Mouse (Mus musculus): ENCODE measurements around the gene Cryab. TPM values are rescaled to one million over a fixed set of nuclear protein-coding genes. Genes with fewer than 3 reads are reported as not detected.

Gene Cryab
- total and polyA plus RNA-seq, 3 experiments = not detected

DNA sequence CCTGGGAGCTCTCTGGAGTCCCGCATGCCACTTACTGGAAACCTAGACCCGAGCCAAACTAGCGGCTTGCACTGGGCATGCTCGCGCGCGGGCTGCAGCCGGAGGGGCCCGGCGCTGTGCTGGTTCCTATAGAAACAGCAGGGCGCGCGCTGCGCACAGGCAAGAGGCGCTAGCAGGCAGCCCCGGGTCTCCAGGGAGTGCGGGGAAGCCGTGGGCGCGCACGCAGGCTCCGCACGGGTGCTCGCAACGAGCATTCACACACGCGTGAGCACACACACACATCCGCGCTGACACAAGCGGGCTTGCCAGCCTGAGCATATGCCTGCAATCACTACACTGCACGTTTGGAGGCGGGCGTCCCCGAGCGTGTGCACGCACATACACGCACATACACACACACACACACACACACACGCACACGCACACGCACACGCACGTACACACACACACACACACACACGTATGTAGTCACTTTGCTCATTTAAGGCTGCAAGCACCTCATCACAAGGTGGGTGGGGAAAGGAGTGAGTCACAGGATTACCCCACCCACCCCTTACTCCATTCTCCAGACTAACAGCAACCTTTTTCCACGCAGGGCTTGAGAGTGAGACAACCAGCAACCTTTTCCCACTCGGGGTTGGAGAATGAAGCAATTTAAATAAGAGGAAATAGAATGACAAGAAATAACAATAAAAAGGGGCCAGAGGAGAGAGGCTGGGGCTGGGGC, 23.0 kb upstream of the Cryab start (continued):
- TF ChIP-seq ETS1 (IDR thresholded peaks at IDR 0.05; ENCODE audit: low read depth, low read length) = no peak
- no peak for TF ChIP-seq EP300 (IDR thresholded peaks at IDR 0.05; ENCODE audit: low read depth in 1 of 2, low read length in 2 of 2)

GRCm38 (mm10) chr9:50729600-50729999, 21.5 kb upstream of the Cryab start:
- H3K27me3 ChIP-seq (ENCODE audit: control insufficient read depth in 1 of 2, insufficient read depth in 2 of 2, low read length in 2 of 2) = peaks cover 0 to 9% of the 10 kb centered on the region in 2 experiments; a peak in 3 of 4 replicates
- H3K36me3 ChIP-seq (ENCODE audit: control insufficient read depth in 1 of 2, insufficient read depth in 2 of 2, low read length in 2 of 2) = no peaks in the 10 kb centered on the region
- H3K4me3 ChIP-seq (ENCODE audit: control insufficient read depth in 1 of 2, insufficient read depth in 1 of 2, low read depth in 2 of 2, low read length in 2 of 2) = no peak overlapping the region
- no peak for TF ChIP-seq TAL1 (IDR thresholded peaks at IDR 0.05; ENCODE audit: low read length)
- TF ChIP-seq SIN3A (IDR thresholded peaks at IDR 0.05; ENCODE audit: low read length) = no peak
- no peak for TF ChIP-seq CHD1 (IDR thresholded peaks at IDR 0.05; ENCODE audit: low read depth, low read length)
- TF ChIP-seq TCF12 (IDR thresholded peaks at IDR 0.05; ENCODE audit: low read depth, low read length) = no peak
- TF ChIP-seq GATA1 (IDR thresholded peaks at IDR 0.05; ENCODE audit: low read depth, low read length) = no peak
- no peak for TF ChIP-seq RCOR1 (IDR thresholded peaks at IDR 0.05; ENCODE audit: low read depth, low read length)
- TF ChIP-seq TBP (IDR thresholded peaks at IDR 0.05; ENCODE audit: low read depth, low read length) = no peak
- TF ChIP-seq ZKSCAN1 (IDR thresholded peaks at IDR 0.05; ENCODE audit: low read depth, low read length) = no peak
- TF ChIP-seq MEF2A (IDR thresholded peaks at IDR 0.05; ENCODE audit: extremely low read depth, insufficient replicate concordance, low read depth, low read length, poor library complexity, severe bottlenecking) = no peak
- no peak for TF ChIP-seq ZC3H11A (IDR thresholded peaks at IDR 0.05; ENCODE audit: low read depth, low read length)
- no peak for TF ChIP-seq RAD21 (IDR thresholded peaks at IDR 0.05; ENCODE audit: low read depth, low read length)
- TF ChIP-seq UBTF (IDR thresholded peaks at IDR 0.05; ENCODE audit: borderline replicate concordance, insufficient read depth, low read depth, low read length) = no peak
- TF ChIP-seq MYB (IDR thresholded peaks at IDR 0.05; ENCODE audit: low read depth, low read length) = no peak
- no peak for TF ChIP-seq MYC (IDR thresholded peaks at IDR 0.05; ENCODE audit: low read depth, low read length)
- TF ChIP-seq JUND (IDR thresholded peaks at IDR 0.05; ENCODE audit: low read depth, low read length) = no peak
- TF ChIP-seq NELFE (IDR thresholded peaks at IDR 0.05; ENCODE audit: low read depth, low read length) = no peak
- TF ChIP-seq POLR2AphosphoS2 (IDR thresholded peaks at IDR 0.05; ENCODE audit: low read length) = no peak
- no peak for TF ChIP-seq HCFC1 (IDR thresholded peaks at IDR 0.05; ENCODE audit: low read depth, low read length)
- no peak for TF ChIP-seq EP300 (IDR thresholded peaks at IDR 0.05; ENCODE audit: low read depth in 1 of 2, low read length in 2 of 2)
- no peak for TF ChIP-seq MAZ (IDR thresholded peaks at IDR 0.05; ENCODE audit: low read depth, low read length)
- no peaks in the 10 kb centered on the region for H3K79me2 ChIP-seq (ENCODE audit: control insufficient read depth, insufficient read depth, low read length, poor library complexity)
- H3K9me3 ChIP-seq (replicated peaks; ENCODE audit: insufficient read depth, low read length) = no peaks in the 10 kb centered on the region
- H3K9ac ChIP-seq (ENCODE audit: control insufficient read depth, low read depth, low read length, poor library complexity, severe bottlenecking) = no peak overlapping the region
- H3K4me1 ChIP-seq (ENCODE audit: control insufficient read depth in 1 of 2, insufficient read depth in 2 of 2, low read length in 2 of 2) = no peaks in the 10 kb centered on the region
- no peak overlapping the region for H3K27ac ChIP-seq (ENCODE audit: control insufficient read depth, low read depth, low read length)
- no peak for DNase-seq (ENCODE audit: low read depth, low spot score)
